Mouse (Mus musculus) kidney, adult 2 months (tissue): ENCODE measurements around the gene Calr4. TPM values are rescaled to one million over a fixed set of nuclear protein-coding genes. Genes with fewer than 3 reads are reported as not detected.
A peak's percentile ranks its signal among the peaks of the same experiment; 100 is the strongest.

Experiments used
- DNase-seq: peaks from one replicate; pipeline ENCODE4 v3.0.0; 2021
- H3K27ac ChIP-seq: fragments of 200-500 bp; 2 replicates; pipeline ENCODE4 v1.5.1; 2012; ENCODE audit warnings: low read depth, low read length, control low read depth, inconsistent platforms; ENCODE audit not compliant: insufficient read depth
- H3K27me3 ChIP-seq: fragments of 200-500 bp; replicated peaks from 2 replicates; pipeline ENCODE4 v1.6.1; 2012; ENCODE audit warnings: mild to moderate bottlenecking, moderate library complexity, low read length, inconsistent platforms; ENCODE audit not compliant: control insufficient read depth, insufficient read depth
- H3K36me3 ChIP-seq: fragments of 200-500 bp; 2 replicates; pipeline ENCODE4 v1.6.1; 2012; ENCODE audit warnings: mild to moderate bottlenecking, moderate library complexity, low read length, inconsistent platforms; ENCODE audit not compliant: control insufficient read depth, insufficient read depth
- H3K4me1 ChIP-seq: fragments of 200-500 bp; 2 replicates; pipeline ENCODE4 v1.6.1; 2011; ENCODE audit warnings: low read length; ENCODE audit not compliant: control insufficient read depth, insufficient read depth
- H3K4me3 ChIP-seq: fragments of 200-500 bp; 2 replicates; pipeline ENCODE4 v1.5.1; 2011; ENCODE audit warnings: mild to moderate bottlenecking, low read depth, low read length, control low read depth; ENCODE audit not compliant: insufficient read depth
- CTCF ChIP-seq: fragments of 200-500 bp; conservative IDR thresholded peaks from 2 replicates; pipeline ENCODE4 v1.5.1; 2011; ENCODE audit warnings: low read depth, mild to moderate bottlenecking, control low read depth, low read length, moderate library complexity, mixed read lengths; ENCODE audit not compliant: insufficient read depth, insufficient read length
- POLR2A ChIP-seq: fragments of 200-500 bp; IDR thresholded peaks from one replicate; pipeline ENCODE4 v1.6.1; 2011; ENCODE audit warnings: low read depth, low read length, control low read depth
- WGBS: fragments of 180-500 bp; shearing (Covaris S2); methylation state at CpG from one replicate; pipeline ENCODE4 v1.1.7; 2018; 5-methylcytosine and 5-hydroxymethylcytosine counted together
- polyA plus RNA-seq: library from polyadenylated mRNA; depleted of rRNA; stranded (reverse); fragments of >200 nt; gene quantifications from 2 replicates; pipeline ENCODE4 v1.2.3, GENCODE M21; 2012

Calr4 gene
- polyA plus RNA-seq, 1 experiment: not detected

DNA sequence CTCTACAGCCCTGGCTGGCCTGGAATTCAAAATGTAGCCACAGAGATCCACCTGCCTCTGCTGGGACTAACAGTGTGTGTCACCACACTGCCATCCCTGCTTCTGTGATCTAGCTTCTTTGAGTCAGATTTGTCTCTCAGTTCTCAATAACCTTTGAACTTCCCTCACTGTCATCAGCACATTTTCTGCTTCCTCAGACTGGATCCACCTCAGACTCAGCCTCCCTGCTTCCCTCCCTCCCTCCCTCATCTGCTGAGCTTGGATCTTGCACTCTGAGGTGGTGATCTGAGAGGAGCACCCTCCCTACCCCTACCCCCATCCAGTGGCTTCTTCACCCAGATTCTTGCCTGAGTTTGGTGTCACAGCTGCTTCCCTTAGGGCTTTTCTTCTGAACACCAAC, 23.4 kb downstream of the Calr4 start:
- no peak for TF ChIP-seq CTCF
- TF ChIP-seq POLR2A: no peak
- H3K4me3 ChIP-seq: no peak overlapping the region
- H3K27ac ChIP-seq: no peak overlapping the region
- H3K27me3 ChIP-seq: no peaks in the 10 kb centered on the region
- peak; percentile 64 for DNase-seq
- H3K36me3 ChIP-seq: no peaks in the 10 kb centered on the region
- no peaks in the 10 kb centered on the region for H3K4me1 ChIP-seq

DNA sequence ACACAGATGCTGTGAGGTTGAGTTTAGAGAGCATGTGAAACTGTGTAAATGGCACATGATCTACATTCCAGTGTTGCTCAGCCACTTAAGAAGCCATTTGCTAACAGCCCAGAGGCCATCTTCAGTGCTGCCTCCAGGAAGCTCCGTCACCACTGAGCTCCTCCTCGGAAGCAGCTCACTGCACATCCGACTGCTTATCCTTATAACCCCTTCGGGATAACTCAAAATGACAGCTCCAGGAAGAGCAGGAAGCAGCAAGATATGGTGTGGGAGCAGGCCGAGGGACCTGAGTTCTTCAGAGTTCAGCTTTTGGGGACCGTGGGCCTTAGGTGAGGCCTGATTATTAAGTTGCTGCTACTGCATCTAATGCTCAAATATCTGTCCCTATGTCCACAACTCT, 27.8 kb downstream of the Calr4 start:
- DNase-seq: no peak
- Histone ChIP-seq H3K4me3 (no peak overlapping the region), H3K4me1 (peaks cover 2% of the 10 kb centered on the region; the same call in 1 of the 2 replicates), H3K27me3 (no peaks in the 10 kb centered on the region), H3K36me3 (no peaks in the 10 kb centered on the region), H3K27ac (no peak overlapping the region)
- no peak for TF ChIP-seq CTCF
- no peak for TF ChIP-seq POLR2A
- 58% methylated on average over 6 of the region's 6 CpGs for WGBS

DNA sequence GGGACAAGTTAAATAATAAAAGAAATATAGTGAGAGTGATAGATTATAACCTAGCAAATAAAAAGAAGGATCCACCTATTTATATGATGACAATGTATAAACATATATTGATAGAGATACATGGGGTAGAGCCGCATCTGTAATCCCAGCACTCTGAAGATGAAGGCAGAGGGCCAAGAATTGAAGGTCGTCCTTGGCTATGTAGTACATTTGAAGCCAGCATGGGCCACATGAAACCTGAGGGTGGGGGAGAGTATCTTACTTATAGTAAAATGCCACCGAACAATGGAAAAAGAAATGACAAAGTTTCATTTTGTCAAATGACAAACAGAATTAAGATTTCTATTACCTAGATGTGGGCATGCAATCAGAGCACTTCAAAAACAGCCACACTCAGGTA, 31.8 kb downstream of the Calr4 start:
- no peak for DNase-seq
- no peak for TF ChIP-seq CTCF
- TF ChIP-seq POLR2A: no peak
- 85% methylated on average over 3 of the region's 3 CpGs for WGBS

DNA sequence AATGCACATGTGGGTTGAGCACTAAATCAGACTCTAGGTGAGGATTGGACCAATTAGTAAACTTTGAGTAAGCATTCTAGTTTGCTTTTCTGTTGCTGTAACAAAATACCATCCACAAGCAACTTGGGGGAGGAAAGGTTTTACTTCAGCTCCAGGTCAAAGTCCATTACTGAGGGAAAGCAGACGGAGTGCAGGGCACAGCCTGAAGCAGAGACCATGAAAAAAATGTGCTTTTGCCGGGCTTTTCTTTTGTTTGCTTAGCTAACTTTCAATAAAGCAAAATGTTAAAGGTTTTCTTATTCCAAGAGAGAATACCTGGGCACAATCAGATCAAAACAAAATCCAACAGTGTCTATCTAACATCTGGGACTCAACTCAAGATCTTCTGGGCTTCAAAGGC, 32.5 kb downstream of the Calr4 start:
- WGBS: 47% methylated on average over 2 of the region's 2 CpGs

More for the DNA sequence above, 31.8 kb downstream of the Calr4 start:
- H3K27me3 ChIP-seq: no peaks in the 10 kb centered on the region
- H3K4me3 ChIP-seq: no peak overlapping the region
- H3K27ac ChIP-seq: no peak overlapping the region
- H3K36me3 ChIP-seq: no peaks in the 10 kb centered on the region
- peaks cover 3% of the 10 kb centered on the region; the same call in 1 of the 2 replicates for H3K4me1 ChIP-seq

DNA sequence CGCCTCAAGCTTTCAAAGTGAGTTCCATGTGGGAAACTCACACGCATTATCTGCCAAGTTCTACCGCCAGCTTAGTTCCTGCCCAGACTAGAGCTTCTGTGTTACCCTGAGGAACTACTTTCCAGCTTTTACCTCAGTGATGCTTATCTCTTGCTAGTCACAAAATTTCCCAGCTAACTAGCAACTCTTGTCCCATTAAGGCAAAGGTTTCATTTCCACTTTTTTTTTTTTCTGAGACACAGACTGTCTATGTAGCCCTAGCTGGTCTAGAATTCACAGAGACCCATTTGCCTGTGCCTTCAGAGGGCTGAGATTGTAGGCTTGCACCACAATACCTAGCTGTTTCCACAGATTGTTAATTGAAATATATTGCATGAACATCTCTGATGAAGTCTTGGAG, 33.2 kb downstream of the Calr4 start:
- Histone ChIP-seq H3K36me3 (no peaks in the 10 kb centered on the region), H3K27ac (0 out of 2 replicates have a peak overlapping the region, but pooled peaks have one; percentile 58), H3K27me3 (no peaks in the 10 kb centered on the region), H3K4me1 (peaks cover 3% of the 10 kb centered on the region; the same call in 1 of the 2 replicates), H3K4me3 (no peak overlapping the region)
- no peak for DNase-seq
- WGBS: 71% methylated on average over 3 of the region's 3 CpGs
- TF ChIP-seq CTCF: no peak
- TF ChIP-seq POLR2A: no peak

More for the DNA sequence above, 32.5 kb downstream of the Calr4 start:
- Histone ChIP-seq H3K4me1 (peaks cover 3% of the 10 kb centered on the region; the same call in 1 of the 2 replicates), H3K27me3 (no peaks in the 10 kb centered on the region), H3K4me3 (no peak overlapping the region), H3K36me3 (no peaks in the 10 kb centered on the region), H3K27ac (peak overlapping the region; percentile 58; the same call in 1 of the 2 replicates)
- TF ChIP-seq CTCF (no peak), POLR2A (no peak)
- DNase-seq: peak; percentile 79

DNA sequence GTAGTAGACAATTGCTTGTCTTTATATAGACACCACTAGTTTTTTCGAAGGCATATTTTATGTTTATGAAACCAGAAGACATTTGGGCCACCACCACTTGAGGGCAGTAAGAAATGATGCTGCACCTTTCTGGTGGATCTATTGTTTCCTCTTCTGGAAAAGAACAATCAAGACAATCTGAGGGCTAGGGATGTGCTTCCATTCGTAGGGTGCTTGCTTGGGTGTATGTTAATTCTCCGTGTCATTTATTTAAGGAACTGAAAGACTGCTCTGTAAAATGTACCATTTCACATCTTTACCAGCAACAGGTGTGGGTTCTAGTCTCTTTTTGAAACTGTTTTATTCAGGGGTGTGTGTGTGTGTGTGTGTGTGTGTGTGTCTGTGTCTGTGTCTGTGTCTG, 34.6 kb downstream of the Calr4 start:
- no peak overlapping the region for H3K27ac ChIP-seq
- peaks cover 3% of the 10 kb centered on the region; the same call in 1 of the 2 replicates for H3K4me1 ChIP-seq
- no peak for DNase-seq
- WGBS: 72% methylated on average over 3 of the region's 3 CpGs
- H3K27me3 ChIP-seq: no peaks in the 10 kb centered on the region
- no peak overlapping the region for H3K4me3 ChIP-seq
- TF ChIP-seq CTCF (no peak), POLR2A (no peak)
- H3K36me3 ChIP-seq: no peaks in the 10 kb centered on the region

DNA sequence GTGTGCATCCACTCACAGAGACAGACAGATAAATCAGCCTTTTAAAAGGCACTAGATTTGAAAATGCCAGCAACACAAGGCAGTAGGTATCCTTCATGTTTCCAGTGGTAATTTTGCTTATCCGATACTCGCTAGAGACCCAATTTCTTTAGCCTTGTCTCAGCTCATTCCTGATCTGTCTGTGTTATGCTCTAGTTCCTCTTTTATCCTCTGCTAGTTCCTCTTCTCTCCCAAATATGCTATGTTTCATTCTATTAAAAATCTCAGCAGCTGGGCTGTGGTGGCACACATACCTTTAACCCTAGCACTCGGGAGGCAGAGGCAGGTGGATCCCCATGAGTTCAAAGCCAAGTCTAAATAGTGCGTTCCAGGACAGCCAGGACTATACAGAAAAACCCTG, 37.5 kb downstream of the Calr4 start:
- H3K27ac ChIP-seq: no peak overlapping the region
- DNase-seq: no peak
- TF ChIP-seq CTCF: no peak
- TF ChIP-seq POLR2A: no peak
- H3K27me3 ChIP-seq: no peaks in the 10 kb centered on the region
- H3K36me3 ChIP-seq: no peaks in the 10 kb centered on the region
- no peak overlapping the region for H3K4me3 ChIP-seq
- peaks cover 3% of the 10 kb centered on the region; the same call in 1 of the 2 replicates for H3K4me1 ChIP-seq
- 95% methylated on average over 4 of the region's 4 CpGs for WGBS
